Comparison of ENCODE assay signal across 8 mouse cellular contexts in the genomic region with DNA sequence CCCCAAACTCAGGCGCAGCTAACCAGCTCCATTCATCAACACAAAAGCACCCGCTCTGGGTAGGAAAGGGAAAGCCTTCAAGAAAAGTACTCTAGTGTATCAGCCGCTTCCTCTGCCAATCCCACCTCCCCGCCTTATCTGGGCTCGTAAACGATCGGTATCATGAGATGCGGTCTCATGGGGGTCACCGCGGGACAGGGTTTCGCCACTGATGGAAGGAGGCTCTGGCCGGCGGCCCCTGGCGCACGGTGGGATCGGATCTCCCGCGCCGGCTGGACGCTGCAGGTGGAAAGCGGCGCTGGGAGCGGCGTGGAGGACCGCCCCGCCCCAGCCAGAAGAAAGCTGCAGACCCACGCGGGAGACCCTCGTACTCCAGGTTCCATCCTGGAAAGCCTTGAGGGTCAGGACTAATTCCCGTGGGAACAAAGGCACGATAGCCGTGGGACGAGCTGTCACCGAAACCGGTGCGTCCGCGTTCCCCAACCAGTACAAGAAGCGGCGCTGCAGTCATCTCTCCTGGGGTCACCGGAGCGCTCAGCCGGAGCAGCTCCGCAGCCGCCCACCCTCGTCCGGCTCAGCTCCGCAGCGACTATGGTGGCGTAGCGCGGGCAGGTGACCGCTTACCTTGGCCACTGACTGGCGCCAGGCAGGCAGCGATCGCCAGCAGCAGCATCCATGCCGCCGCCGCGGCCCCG. TPM values are rescaled to one million over a fixed set of nuclear protein-coding genes. Genes with fewer than 3 reads are reported as not detected.
A peak's percentile ranks its signal among the peaks of the same experiment; 100 is the strongest.
DNase-seq lines count a peak whose midpoint lies in the region; ATAC-seq and TF ChIP-seq lines count a peak whose summit lies in the region.

No protein-coding gene starts in this region.

- no peak overlapping the region for H3K27ac ChIP-seq in heart, postnatal 0 days (ENCODE audit: low read depth)
- no peak overlapping the region for H3K27ac ChIP-seq in lung, embryonic 15.5 days
- H3K27ac ChIP-seq in stomach, postnatal 0 days (replicated peaks) = no peak overlapping the region

- no peaks in the 10 kb centered on the region for H3K9me3 ChIP-seq in heart, postnatal 0 days (replicated peaks; ENCODE audit: control insufficient read depth, low read length)
- H3K9me3 ChIP-seq in lung, embryonic 15.5 days = no peaks in the 10 kb centered on the region
- no peaks in the 10 kb centered on the region for H3K9me3 ChIP-seq in stomach, postnatal 0 days (ENCODE audit: control insufficient read depth, low read length)

- under 1% methylated on average over 61 of the region's 61 CpGs for WGBS in heart, postnatal 0 days
- under 1% methylated on average over 61 of the region's 61 CpGs for WGBS in lung, embryonic 15.5 days
- under 1% methylated on average over 61 of the region's 61 CpGs for whole genome bisulfite sequencing in stomach, postnatal 0 days

- no peak for TF ChIP-seq CTCF in heart, postnatal 0 days (IDR thresholded peaks at IDR 0.05; ENCODE audit: low read depth)
- TF ChIP-seq CTCF in stomach, postnatal 0 days (IDR thresholded peaks at IDR 0.05; ENCODE audit: low read depth) = no peak

- ATAC-seq in CD4-positive, CD25-positive, alpha-beta regulatory T cell, adult 4 months = no peak
- 0 out of 2 replicates have a peak, but pooled peaks have one; percentile 19 for ATAC-seq in heart, postnatal 0 days (ENCODE audit: insufficient read depth, low read depth)
- peak; percentile 40; the same call in 1 of the 2 replicates for ATAC-seq in lung, embryonic 15.5 days (ENCODE audit: borderline replicate concordance, extremely low read depth, low FRiP score, low TSS enrichment)
- peak; percentile 6; the same call in 1 of the 2 replicates for ATAC-seq in stomach, postnatal 0 days (ENCODE audit: low FRiP score, low TSS enrichment)

- H3K27me3 ChIP-seq in heart, postnatal 0 days (ENCODE audit: control insufficient read depth, insufficient read depth, low read length) = peaks cover 61% of the 10 kb centered on the region
- peaks cover 76% of the 10 kb centered on the region for H3K27me3 ChIP-seq in lung, embryonic 15.5 days
- H3K27me3 ChIP-seq in stomach, postnatal 0 days (ENCODE audit: control insufficient read depth, insufficient read depth, low read length) = peaks cover 16% of the 10 kb centered on the region; the same call in 1 of the 2 replicates

- H3K9ac ChIP-seq in heart, postnatal 0 days (replicated peaks; ENCODE audit: low read depth, low read length) = no peak overlapping the region; the same call in 1 of the 2 replicates
- 0 out of 2 replicates have a peak overlapping the region, but pooled peaks have one; percentile 8 for H3K9ac ChIP-seq in lung, embryonic 15.5 days
- H3K9ac ChIP-seq in stomach, postnatal 0 days (ENCODE audit: low read length) = 0 out of 2 replicates have a peak overlapping the region, but pooled peaks have one; percentile 27

- peak overlapping the region; percentile 66 for H3K4me3 ChIP-seq in heart, postnatal 0 days (ENCODE audit: low read depth, low read length)
- H3K4me3 ChIP-seq in lung, embryonic 15.5 days = peak overlapping the region; percentile 52
- H3K4me3 ChIP-seq in stomach, postnatal 0 days (ENCODE audit: low read depth, low read length) = peak overlapping the region; percentile 55

- peak overlapping the region; percentile 100 for H3K4me2 ChIP-seq in heart, postnatal 0 days (ENCODE audit: low read depth, low read length)
- peak overlapping the region; percentile 95 for H3K4me2 ChIP-seq in lung, embryonic 15.5 days
- peak overlapping the region; percentile 97 for H3K4me2 ChIP-seq in stomach, postnatal 0 days (replicated peaks; ENCODE audit: low read depth)

- peaks cover 10% of the 10 kb centered on the region for H3K4me1 ChIP-seq in heart, postnatal 0 days (ENCODE audit: control insufficient read depth, insufficient read depth)
- peaks cover 28% of the 10 kb centered on the region for H3K4me1 ChIP-seq in lung, embryonic 15.5 days
- peaks cover 6% of the 10 kb centered on the region; the same call in 1 of the 2 replicates for H3K4me1 ChIP-seq in stomach, postnatal 0 days (replicated peaks; ENCODE audit: control insufficient read depth, insufficient read depth)

- TF ChIP-seq EP300 in heart, postnatal 0 days (IDR thresholded peaks at IDR 0.05; ENCODE audit: low read depth) = no peak
- no peak for TF ChIP-seq EP300 in stomach, postnatal 0 days (optimal IDR thresholded peaks at IDR 0.05)

- H3K36me3 ChIP-seq in heart, postnatal 0 days (replicated peaks; ENCODE audit: control insufficient read depth, insufficient read depth, low read length) = no peaks in the 10 kb centered on the region
- no peaks in the 10 kb centered on the region for H3K36me3 ChIP-seq in lung, embryonic 15.5 days
- no peaks in the 10 kb centered on the region for H3K36me3 ChIP-seq in stomach, postnatal 0 days (ENCODE audit: control insufficient read depth, insufficient read depth, low read length)

- DNase-seq in CD4-positive, CD25-positive, alpha-beta regulatory T cell, adult 2 months (ENCODE audit: low read depth, low spot score) = peak; percentile 2
- DNase-seq in ovary, postnatal 10 days (ENCODE audit: low spot score) = peak; percentile 6
- DNase-seq in ovary, adult 18-20 months (ENCODE audit: low spot score) = no peak
- DNase-seq in heart, postnatal 0 days (ENCODE audit: low spot score) = no peak
- DNase-seq in stomach, postnatal 0 days (ENCODE audit: low spot score) = no peak
- no peak for DNase-seq in cerebellum, postnatal 36 days

RNA-seq across cellular contexts. Expression of a gene that starts 0.5 kb away (rescaled TPM):
- polyA plus RNA-seq in CD4-positive, CD25-positive, alpha-beta regulatory T cell, adult 4 months (2017; shearing (Covaris generic)) = under 1 TPM in 1 of 2 experiments, not detected in 1; 0.01 TPM
- 1.8 and 3.2 TPM in 2 replicates for total RNA-seq in heart, postnatal 0 days (2014; rRNA removed; ENCODE audit: low replicate concordance)
- 0.19 and 0.23 TPM in 2 replicates for polyA plus RNA-seq in heart, postnatal 0 days (2015; fragmentation: Nextera tagmentation; extraction: Ambion mirVana)
- 0.38 and 0.87 TPM in 2 replicates for polyA plus RNA-seq in lung, embryonic 15.5 days (2015; fragmentation: Nextera tagmentation; extraction: Ambion mirVana)
- polyA plus RNA-seq in stomach, postnatal 0 days (2015; fragmentation: Nextera tagmentation; extraction: Ambion mirVana) = 0.29 TPM in 2 replicates

Comparison
In these comparisons a context has a peak if more than half of its experiments do, and no peak if none do; other contexts are left out.
1. DNase-seq: peak in CD4-positive, CD25-positive, alpha-beta regulatory T cell, adult 2 months (single experiment) and ovary, postnatal 10 days (single experiment); none in ovary, adult 18-20 months (single experiment), heart, postnatal 0 days (single experiment), stomach, postnatal 0 days (single experiment) and cerebellum, postnatal 36 days (0 of 2).
2. Peak in every context shown above with its lines, with median percentiles within 50 percentile points of each other: H3K4me2 ChIP-seq and H3K4me3 ChIP-seq.